Mouse (Mus musculus): Measurements from ENCODE around the gene Lmo3.

GRCm38 (mm10) chr6:138325145-138325544 lies 256.6 kb downstream of the Lmo3 start:
- TF ChIP-seq POLR2A (IDR thresholded peaks at IDR 0.05; ENCODE audit: low read depth, low read length) (no peak), CTCF (IDR thresholded peaks at IDR 0.05; ENCODE audit: extremely low read depth, insufficient read depth, insufficient read length, insufficient replicate concordance) (no peak)
